Mouse (Mus musculus) splenic B cell, adult 2 months (primary cell): Measurements from ENCODE around the gene Rbms3.
A peak's percentile ranks its signal among the peaks of the same experiment; 100 is the strongest.

Experiments used
- DNase-seq: peaks from one replicate; pipeline ENCODE4 v3.0.0-alpha.2; 2011; ENCODE audit warnings: low read depth, low spot score
- H3K27me3 ChIP-seq: 2 replicates; pipeline ENCODE4 v1.6.1; 2012; ENCODE audit warnings: mild to moderate bottlenecking, low read length, moderate library complexity, mixed read lengths; ENCODE audit not compliant: control insufficient read depth, poor library complexity, insufficient read depth, severe bottlenecking
- H3K36me3 ChIP-seq: 2 replicates; pipeline ENCODE4 v1.6.1; 2012; ENCODE audit warnings: mild to moderate bottlenecking, low read length, moderate library complexity, mixed read lengths; ENCODE audit not compliant: control insufficient read depth, poor library complexity, insufficient read depth, severe bottlenecking

The Rbms3 gene

DNA sequence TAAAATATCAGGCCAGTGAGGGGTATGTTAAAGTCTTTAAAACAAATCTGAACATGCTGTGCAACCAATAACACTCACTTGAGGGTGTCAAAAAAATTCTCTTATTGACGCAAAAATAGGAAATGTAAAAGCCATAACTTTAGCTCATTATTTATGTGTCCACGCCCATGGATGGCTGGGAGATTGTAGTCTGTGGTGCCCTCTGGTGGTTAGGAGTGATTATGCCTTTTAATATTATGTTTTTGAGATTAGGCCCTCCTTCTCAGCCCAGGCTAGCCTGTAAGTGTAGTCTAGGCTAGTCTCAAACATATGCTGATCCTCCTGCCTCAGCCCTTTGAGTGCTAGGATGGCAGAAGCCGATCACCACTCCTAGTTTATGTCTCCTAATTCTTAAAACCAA is 1076.5 kb downstream of the Rbms3 start:
- no peaks in the 10 kb centered on the region for H3K27me3 ChIP-seq
- DNase-seq, result peak; percentile 54

DNA sequence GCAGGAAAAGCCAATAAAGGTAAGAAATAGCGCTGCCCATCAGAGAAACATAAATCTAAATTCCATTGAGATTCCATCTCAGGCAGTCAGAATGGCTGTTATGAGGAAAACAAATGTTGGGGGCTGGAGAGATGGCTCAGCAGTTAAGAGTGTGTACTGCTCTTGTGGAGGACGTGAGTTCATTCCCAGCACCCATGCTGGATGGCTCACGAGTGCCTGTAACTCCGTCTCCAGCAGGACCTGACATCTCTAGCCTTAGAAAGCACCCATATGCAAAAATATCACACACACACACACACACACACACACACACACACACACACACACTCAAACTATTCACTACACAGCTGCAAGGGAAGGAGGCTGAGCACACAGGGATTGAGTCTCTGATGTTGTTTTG is 1083.6 kb downstream of the Rbms3 start:
- no peak for DNase-seq
- Histone ChIP-seq H3K27me3 (no peaks in the 10 kb centered on the region), H3K36me3 (no peaks in the 10 kb centered on the region)

More for the DNA sequence above, 1076.5 kb downstream of the Rbms3 start:
- H3K36me3 ChIP-seq, result no peaks in the 10 kb centered on the region

DNA sequence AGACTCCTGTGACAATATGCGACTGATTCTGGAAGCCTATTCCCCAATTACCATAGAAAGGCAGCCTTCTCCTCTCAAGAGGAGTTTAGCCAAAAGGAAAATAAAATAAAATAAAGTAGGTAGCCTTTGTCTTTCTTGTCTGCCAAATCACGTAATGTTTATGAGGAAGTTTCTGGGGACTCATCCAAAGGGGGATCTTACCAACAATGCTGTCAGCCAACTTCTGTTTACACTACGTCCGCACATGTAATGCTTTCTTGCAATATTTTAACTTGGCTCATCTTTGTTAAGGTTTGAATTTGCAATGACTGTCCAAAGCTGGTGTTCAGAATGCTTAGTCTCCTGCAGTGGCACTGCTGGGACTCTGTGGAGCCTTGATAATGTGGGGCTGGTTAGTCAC is 1086.9 kb downstream of the Rbms3 start:
- DNase-seq, result no peak
- Histone ChIP-seq H3K27me3 (no peaks in the 10 kb centered on the region), H3K36me3 (no peaks in the 10 kb centered on the region)

DNA sequence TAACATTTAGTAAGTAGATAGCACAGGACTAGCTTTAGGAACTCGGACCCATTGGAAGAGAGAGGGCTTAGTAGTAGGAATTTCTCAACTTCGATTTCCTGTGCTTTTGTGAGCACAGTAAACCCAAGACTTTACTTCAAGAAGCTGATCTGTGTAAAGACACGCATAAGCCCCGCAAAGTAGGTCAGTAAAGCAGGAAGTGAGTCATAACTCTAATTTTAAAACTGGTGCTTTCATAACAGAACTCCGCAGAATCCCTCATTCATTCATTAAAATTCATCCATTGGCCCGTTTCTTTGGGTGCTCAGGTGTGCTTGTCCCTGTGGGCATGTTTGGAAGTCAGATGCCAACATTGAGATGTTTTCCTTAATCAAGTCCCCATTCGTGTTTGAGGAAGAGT is 1087.7 kb downstream of the Rbms3 start:
- Histone ChIP-seq H3K36me3 (no peaks in the 10 kb centered on the region), H3K27me3 (no peaks in the 10 kb centered on the region)
- no peak for DNase-seq

DNA sequence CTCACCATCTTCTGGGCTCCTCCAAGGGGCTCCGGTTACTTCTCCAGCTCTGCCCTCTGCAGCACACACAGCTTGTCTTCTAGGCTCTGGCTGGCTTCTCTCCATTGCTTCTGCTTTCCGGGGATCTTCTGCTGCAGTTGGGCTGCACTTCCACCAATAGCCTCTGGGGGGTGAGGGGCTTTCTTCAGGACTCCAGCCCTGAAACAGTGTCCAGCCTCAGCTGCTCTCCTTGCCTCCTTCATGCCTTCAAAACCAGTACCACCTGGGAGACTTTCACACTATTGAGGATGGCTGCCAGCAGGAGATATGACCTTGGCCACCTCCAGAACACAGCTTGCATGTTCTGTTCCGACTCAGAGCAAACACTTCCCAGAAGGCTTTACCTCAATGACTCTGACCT is 1094.0 kb downstream of the Rbms3 start:
- H3K36me3 ChIP-seq, result no peaks in the 10 kb centered on the region
- H3K27me3 ChIP-seq, result no peaks in the 10 kb centered on the region
- DNase-seq, result peak; percentile 27

DNA sequence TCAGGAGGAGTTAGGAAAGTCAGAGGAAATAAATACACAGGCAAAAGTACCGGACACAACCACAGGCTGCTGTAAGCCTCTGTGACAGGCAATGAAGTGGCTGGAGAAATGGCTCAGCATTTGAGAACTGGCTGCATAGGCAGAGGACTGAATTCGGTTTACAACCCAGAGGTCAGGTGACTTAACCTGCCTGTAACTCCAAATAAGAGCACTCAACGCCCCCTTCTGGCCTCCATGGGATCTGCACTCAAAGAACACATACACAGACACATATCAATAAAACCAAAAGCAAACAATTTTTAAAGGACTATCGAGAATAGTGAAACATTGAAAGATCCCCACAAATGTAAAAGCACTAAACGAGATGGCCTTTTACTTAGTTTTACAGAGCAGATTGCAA is 1096.3 kb downstream of the Rbms3 start:
- Histone ChIP-seq H3K27me3 (no peaks in the 10 kb centered on the region), H3K36me3 (no peaks in the 10 kb centered on the region)
- no peak for DNase-seq

DNA sequence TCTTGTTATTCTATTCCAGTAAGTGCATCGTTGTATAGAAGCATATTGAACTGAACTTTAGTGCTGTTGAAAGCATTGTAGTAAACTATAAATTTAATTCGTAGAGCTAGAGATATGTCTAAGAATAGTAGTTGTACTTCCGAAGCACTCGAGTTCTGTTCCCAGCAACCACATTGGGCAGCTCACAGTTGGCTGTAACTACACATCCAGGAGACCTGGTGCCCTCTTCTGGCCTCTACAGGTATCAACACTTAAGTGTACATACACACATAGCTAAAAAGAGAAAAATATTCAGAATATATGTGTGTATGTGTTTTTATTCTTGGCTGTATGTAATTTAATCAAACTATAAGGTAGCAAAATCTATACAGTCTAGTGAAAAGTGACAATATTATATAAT is 1098.6 kb downstream of the Rbms3 start:
- no peaks in the 10 kb centered on the region for H3K36me3 ChIP-seq
- no peak for DNase-seq
- no peaks in the 10 kb centered on the region for H3K27me3 ChIP-seq

DNA sequence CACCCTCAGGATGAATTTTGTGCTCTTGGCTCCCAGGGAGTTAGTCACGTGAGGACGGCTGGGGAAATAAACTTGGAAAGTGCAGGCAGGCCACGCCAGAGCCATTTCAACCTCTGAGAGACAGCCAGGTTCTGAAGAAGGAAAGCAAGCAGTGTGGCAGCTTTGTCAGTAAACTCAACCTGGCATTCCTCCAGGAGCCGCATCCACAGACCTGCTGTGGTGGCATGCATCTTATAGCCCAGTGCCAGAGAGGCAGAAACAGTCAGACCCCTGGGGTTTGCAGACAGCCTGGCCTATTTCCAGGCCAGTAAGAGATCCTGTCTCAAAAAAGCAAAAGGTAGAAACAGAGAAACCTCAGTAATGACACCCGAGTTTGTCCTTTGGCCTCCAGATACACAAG is 1105.3 kb downstream of the Rbms3 start:
- no peaks in the 10 kb centered on the region for H3K27me3 ChIP-seq
- DNase-seq, result no peak

More for the DNA sequence above, 1105.3 kb downstream of the Rbms3 start:
- H3K36me3 ChIP-seq, result no peaks in the 10 kb centered on the region
